Mouse (Mus musculus) kidney, postnatal 36 days (tissue): ENCODE measurements at regions not wholly inside any gene's neighbourhood (a gene's known extent, or its start where the extent isn't known, plus 50 kb on each side); places are given as distances from the start of the nearest gene placed in this dataset.
A peak's percentile ranks its signal among the peaks of the same experiment; 100 is the strongest.

ENCODE experiments used
- DNase-seq, 2 experiments: peaks; one replicate each; pipeline ENCODE4 v3.0.0; 2021 to 2022; ENCODE audit warnings: mixed read lengths in 2 of 2

DNA sequence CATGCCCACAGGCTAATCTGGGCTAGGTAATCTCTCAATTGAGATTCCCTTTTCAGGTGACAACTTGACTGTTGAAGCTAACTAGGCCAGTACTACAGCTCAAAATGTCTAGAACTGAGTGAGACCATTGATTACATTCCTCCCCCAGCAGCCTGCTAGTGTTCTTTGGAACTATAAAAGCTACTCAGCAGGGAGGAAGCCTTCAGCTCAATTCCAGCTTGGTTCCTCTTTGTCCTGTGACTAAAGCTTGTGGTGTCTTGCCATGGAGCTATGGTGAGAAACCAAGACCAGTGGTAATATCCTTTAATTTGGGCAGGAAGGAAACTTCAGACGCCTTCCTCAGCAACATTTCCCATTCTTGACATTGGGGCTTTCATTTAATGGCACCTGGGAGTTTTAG is 52.9 kb upstream of the Ccser1 start:
- DNase-seq: no peak

DNA sequence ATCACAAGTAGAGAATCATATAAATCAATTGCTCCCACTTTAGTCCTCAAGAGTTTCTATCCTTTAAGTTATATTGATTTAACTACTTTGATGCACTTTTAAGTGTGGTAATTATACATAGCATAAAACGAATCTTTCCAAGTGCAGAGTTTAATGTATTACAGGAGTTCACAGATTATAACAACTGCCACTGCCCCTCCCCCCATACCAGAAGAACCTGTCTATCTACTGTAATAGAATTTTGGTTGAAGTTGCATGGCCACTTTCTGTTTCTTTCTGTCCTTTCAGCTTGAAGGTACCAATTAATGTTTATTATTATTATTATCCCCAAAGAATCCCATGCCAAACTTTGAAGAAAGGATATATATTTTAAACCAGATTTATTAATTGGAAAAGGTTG is 51.9 kb upstream of the Ccser1 start:
- peak in 1 of 2 experiments; percentile 33 for DNase-seq
